Mouse (Mus musculus) hindbrain, embryonic 15.5 days (tissue): ENCODE measurements around the gene Cadm2. TPM values are rescaled to one million over a fixed set of nuclear protein-coding genes. Genes with fewer than 3 reads are reported as not detected.

Source experiments
- ATAC-seq: fragments of 200-750 bp; cut with Nextera tagmentation; 2 replicates; pipeline ENCODE4 v1.8.0; 2017; ENCODE audit warnings: low read depth, moderate number of reproducible peaks, moderate TSS enrichment; ENCODE audit not compliant: low FRiP score
- H3K27ac ChIP-seq: fragments of 300-500 bp; sonication (generic); replicated peaks from 2 replicates; pipeline ENCODE4 v1.5.1; 2015; ENCODE audit warnings: mild to moderate bottlenecking, inconsistent platforms
- H3K27me3 ChIP-seq: fragments of 300-500 bp; sonication (generic); 2 replicates; pipeline ENCODE4 v1.6.1; 2015; ENCODE audit warnings: control low read depth, inconsistent platforms
- H3K36me3 ChIP-seq: fragments of 300-500 bp; sonication (generic); 2 replicates; pipeline ENCODE4 v1.6.1; 2015; ENCODE audit warnings: control low read depth, inconsistent platforms
- H3K4me1 ChIP-seq: fragments of 300-500 bp; sonication (generic); replicated peaks from 2 replicates; pipeline ENCODE4 v1.6.1; 2015; ENCODE audit warnings: control low read depth, inconsistent platforms
- H3K4me2 ChIP-seq: fragments of 300-500 bp; sonication (generic); 2 replicates; pipeline ENCODE4 v1.6.1; 2015; ENCODE audit warnings: moderate library complexity, mild to moderate bottlenecking, inconsistent platforms
- H3K4me3 ChIP-seq: fragments of 300-500 bp; sonication (generic); 2 replicates; pipeline ENCODE4 v1.5.1; 2015; ENCODE audit warnings: mild to moderate bottlenecking, inconsistent platforms
- H3K9ac ChIP-seq: fragments of 300-500 bp; sonication (generic); 2 replicates; pipeline ENCODE4 v1.6.1; 2015; ENCODE audit warnings: inconsistent platforms
- H3K9me3 ChIP-seq: fragments of 300-500 bp; sonication (generic); 2 replicates; pipeline ENCODE4 v1.6.1; 2016; ENCODE audit warnings: control low read depth, inconsistent platforms
- WGBS: fragments of 180-500 bp; shearing (Covaris S2); methylation state at CpG from one replicate; pipeline ENCODE4 v1.1.7; 2015; 5-methylcytosine and 5-hydroxymethylcytosine counted together
- polyA plus RNA-seq: library from polyadenylated mRNA; unstranded; fragments of >200 nt; fragmentation: Nextera tagmentation; extraction: Ambion mirVana; gene quantifications from 2 replicates; pipeline ENCODE4 v1.2.1, GENCODE M21; 2015

Cadm2 gene
- polyA plus RNA-seq, 1 experiment from 2014 or later = 63.8 TPM

- H3K4me3 ChIP-seq = no peak overlapping the region
- no peak overlapping the region for H3K4me2 ChIP-seq
- H3K9me3 ChIP-seq = no peaks in the 10 kb centered on the region
- 24% methylated on average over 1 of the region's 1 CpGs for WGBS
- H3K27ac ChIP-seq = no peak overlapping the region
- ATAC-seq = no peak
- no peaks in the 10 kb centered on the region for H3K27me3 ChIP-seq
- H3K9ac ChIP-seq = no peak overlapping the region
- H3K36me3 ChIP-seq = no peaks in the 10 kb centered on the region
- no peaks in the 10 kb centered on the region for H3K4me1 ChIP-seq
Observed at GRCm38 (mm10) chr16:67234862-67235261, 385.8 kb downstream of the Cadm2 start.

- no peak overlapping the region for H3K4me3 ChIP-seq
- no peak overlapping the region for H3K27ac ChIP-seq
- 75% methylated on average over 1 of the region's 1 CpGs for WGBS
- H3K4me2 ChIP-seq = no peak overlapping the region
- H3K36me3 ChIP-seq = no peaks in the 10 kb centered on the region
- no peaks in the 10 kb centered on the region for H3K27me3 ChIP-seq
- no peaks in the 10 kb centered on the region for H3K4me1 ChIP-seq
- H3K9ac ChIP-seq = no peak overlapping the region
- no peaks in the 10 kb centered on the region for H3K9me3 ChIP-seq
- no peak for ATAC-seq
Observed at GRCm38 (mm10) chr16:67226696-67227095, 394.0 kb downstream of the Cadm2 start.

- ATAC-seq = no peak
- H3K4me2 ChIP-seq = no peak overlapping the region
Observed at GRCm38 (mm10) chr16:67203329-67203728, 417.4 kb downstream of the Cadm2 start.

GRCm38 (mm10) chr16:67192852-67193415 lies 427.8 kb downstream of the Cadm2 start:
- Histone ChIP-seq H3K4me1 (no peaks in the 10 kb centered on the region), H3K4me2 (no peak overlapping the region), H3K9me3 (no peaks in the 10 kb centered on the region), H3K9ac (no peak overlapping the region), H3K27ac (no peak overlapping the region), H3K27me3 (no peaks in the 10 kb centered on the region), H3K36me3 (no peaks in the 10 kb centered on the region), H3K4me3 (no peak overlapping the region)
- 68% methylated on average over 4 of the region's 4 CpGs for WGBS
- ATAC-seq = no peak

More at GRCm38 (mm10) chr16:67203329-67203728, 417.4 kb downstream of the Cadm2 start:
- H3K27me3 ChIP-seq = no peaks in the 10 kb centered on the region
- H3K9ac ChIP-seq = no peak overlapping the region
- H3K27ac ChIP-seq = no peak overlapping the region
- H3K4me1 ChIP-seq = no peaks in the 10 kb centered on the region
- H3K4me3 ChIP-seq = no peak overlapping the region
- H3K36me3 ChIP-seq = no peaks in the 10 kb centered on the region
- no peaks in the 10 kb centered on the region for H3K9me3 ChIP-seq

- H3K4me1 ChIP-seq = no peaks in the 10 kb centered on the region
- H3K4me2 ChIP-seq = no peak overlapping the region
- no peaks in the 10 kb centered on the region for H3K9me3 ChIP-seq
- H3K4me3 ChIP-seq = no peak overlapping the region
- H3K27me3 ChIP-seq = no peaks in the 10 kb centered on the region
- no peaks in the 10 kb centered on the region for H3K36me3 ChIP-seq
- ATAC-seq = no peak; the same call in 1 of the 2 replicates
- no peak overlapping the region for H3K27ac ChIP-seq
- WGBS = 46% methylated on average over 2 of the region's 2 CpGs
- no peak overlapping the region for H3K9ac ChIP-seq
Observed at GRCm38 (mm10) chr16:67192395-67192794, 428.3 kb downstream of the Cadm2 start.

GRCm38 (mm10) chr16:67186322-67186721 lies 434.4 kb downstream of the Cadm2 start:
- Histone ChIP-seq H3K9ac (no peak overlapping the region), H3K4me2 (no peak overlapping the region), H3K27ac (no peak overlapping the region), H3K27me3 (no peaks in the 10 kb centered on the region), H3K9me3 (no peaks in the 10 kb centered on the region), H3K36me3 (no peaks in the 10 kb centered on the region), H3K4me1 (no peaks in the 10 kb centered on the region), H3K4me3 (no peak overlapping the region)
- ATAC-seq = no peak
- WGBS = 73% methylated on average over 1 of the region's 1 CpGs

GRCm38 (mm10) chr16:67182958-67183357 lies 437.8 kb downstream of the Cadm2 start:
- no peak overlapping the region for H3K4me3 ChIP-seq
- 66% methylated on average over 5 of the region's 5 CpGs for WGBS
- no peak for ATAC-seq
- no peak overlapping the region for H3K9ac ChIP-seq
- no peaks in the 10 kb centered on the region for H3K36me3 ChIP-seq
- no peaks in the 10 kb centered on the region for H3K4me1 ChIP-seq
- no peak overlapping the region for H3K27ac ChIP-seq
- H3K4me2 ChIP-seq = no peak overlapping the region
- H3K27me3 ChIP-seq = no peaks in the 10 kb centered on the region
- no peaks in the 10 kb centered on the region for H3K9me3 ChIP-seq

GRCm38 (mm10) chr16:67175386-67175785 lies 445.3 kb downstream of the Cadm2 start:
- WGBS = 35% methylated on average over 4 of the region's 4 CpGs
- no peaks in the 10 kb centered on the region for H3K9me3 ChIP-seq
- ATAC-seq = no peak

GRCm38 (mm10) chr16:67162211-67162790 lies 458.4 kb downstream of the Cadm2 start:
- no peak overlapping the region for H3K27ac ChIP-seq
- no peak overlapping the region for H3K9ac ChIP-seq
- no peak overlapping the region for H3K4me2 ChIP-seq
- no peak overlapping the region for H3K4me3 ChIP-seq
- WGBS = 26% methylated on average over 6 of the region's 6 CpGs
- no peaks in the 10 kb centered on the region for H3K36me3 ChIP-seq
- no peaks in the 10 kb centered on the region for H3K9me3 ChIP-seq
- no peak for ATAC-seq
- no peaks in the 10 kb centered on the region for H3K27me3 ChIP-seq
- H3K4me1 ChIP-seq = no peaks in the 10 kb centered on the region

More at GRCm38 (mm10) chr16:67175386-67175785, 445.3 kb downstream of the Cadm2 start:
- no peak overlapping the region for H3K9ac ChIP-seq
- no peak overlapping the region for H3K4me2 ChIP-seq
- H3K36me3 ChIP-seq = no peaks in the 10 kb centered on the region
- no peak overlapping the region for H3K4me3 ChIP-seq
- no peak overlapping the region for H3K27ac ChIP-seq
- H3K4me1 ChIP-seq = no peaks in the 10 kb centered on the region
- no peaks in the 10 kb centered on the region for H3K27me3 ChIP-seq

GRCm38 (mm10) chr16:67124811-67125210 lies 495.9 kb downstream of the Cadm2 start:
- ATAC-seq = no peak
- Histone ChIP-seq H3K27ac (no peak overlapping the region), H3K9ac (no peak overlapping the region), H3K4me2 (no peak overlapping the region), H3K4me1 (no peaks in the 10 kb centered on the region), H3K27me3 (no peaks in the 10 kb centered on the region), H3K9me3 (no peaks in the 10 kb centered on the region), H3K36me3 (no peaks in the 10 kb centered on the region), H3K4me3 (no peak overlapping the region)
- WGBS = 67% methylated on average over 4 of the region's 4 CpGs

GRCm38 (mm10) chr16:67122532-67122931 lies 498.2 kb downstream of the Cadm2 start:
- no peaks in the 10 kb centered on the region for H3K4me1 ChIP-seq
- H3K36me3 ChIP-seq = no peaks in the 10 kb centered on the region
- 65% methylated on average over 5 of the region's 5 CpGs for WGBS
- no peak for ATAC-seq
- H3K9ac ChIP-seq = no peak overlapping the region
- H3K9me3 ChIP-seq = no peaks in the 10 kb centered on the region
- no peak overlapping the region for H3K4me3 ChIP-seq
- H3K4me2 ChIP-seq = no peak overlapping the region
- H3K27me3 ChIP-seq = no peaks in the 10 kb centered on the region
- H3K27ac ChIP-seq = no peak overlapping the region

- Histone ChIP-seq H3K4me3 (no peak overlapping the region), H3K4me2 (no peak overlapping the region), H3K9me3 (no peaks in the 10 kb centered on the region), H3K27me3 (no peaks in the 10 kb centered on the region), H3K4me1 (no peaks in the 10 kb centered on the region), H3K36me3 (no peaks in the 10 kb centered on the region), H3K27ac (no peak overlapping the region), H3K9ac (no peak overlapping the region)
- WGBS = 83% methylated on average over 3 of the region's 3 CpGs
- ATAC-seq = no peak
Observed at GRCm38 (mm10) chr16:67121781-67122180, 498.9 kb downstream of the Cadm2 start.
